Mouse (Mus musculus) small intestine, adult 2 months (tissue): ENCODE measurements around the gene Sdk2.

Source experiments
- CTCF ChIP-seq: fragments of 200-500 bp; IDR thresholded peaks from 2 replicates; pipeline ENCODE4 v1.5.1; 2012; ENCODE audit warnings: low read depth, mild to moderate bottlenecking, control low read depth, inconsistent platforms, low read length, moderate library complexity, mixed read lengths; ENCODE audit not compliant: insufficient replicate concordance, insufficient read length; ENCODE audit errors: extremely low read depth
- POLR2A ChIP-seq: fragments of 200-500 bp; IDR thresholded peaks from 2 replicates; pipeline ENCODE4 v1.6.1; 2012; ENCODE audit warnings: low read depth, mild to moderate bottlenecking, control low read depth, inconsistent platforms, low read length, moderate library complexity

- TF ChIP-seq CTCF (no peak), POLR2A (no peak)
Measured at GRCm38 (mm10) chr11:114047887-114048331, 18.9 kb downstream of the Sdk2 start.
